Mouse (Mus musculus) splenic B cell, adult 2 months (primary cell): Measurements from ENCODE around the gene Kcnk4.
"Not testable (repeated sequence)": the region's sequence is repeated elsewhere in the genome, so short reads cannot be mapped to it uniquely, and the experiment has no call there.

Source experiments
- DNase-seq: peaks from one replicate; pipeline ENCODE4 v3.0.0-alpha.2; 2011; ENCODE audit warnings: low read depth, low spot score
- H3K27me3 ChIP-seq: 2 replicates; pipeline ENCODE4 v1.6.1; 2012; ENCODE audit warnings: mild to moderate bottlenecking, low read length, moderate library complexity, mixed read lengths; ENCODE audit not compliant: control insufficient read depth, poor library complexity, insufficient read depth, severe bottlenecking
- H3K36me3 ChIP-seq: 2 replicates; pipeline ENCODE4 v1.6.1; 2012; ENCODE audit warnings: mild to moderate bottlenecking, low read length, moderate library complexity, mixed read lengths; ENCODE audit not compliant: control insufficient read depth, poor library complexity, insufficient read depth, severe bottlenecking

Gene Kcnk4

DNA sequence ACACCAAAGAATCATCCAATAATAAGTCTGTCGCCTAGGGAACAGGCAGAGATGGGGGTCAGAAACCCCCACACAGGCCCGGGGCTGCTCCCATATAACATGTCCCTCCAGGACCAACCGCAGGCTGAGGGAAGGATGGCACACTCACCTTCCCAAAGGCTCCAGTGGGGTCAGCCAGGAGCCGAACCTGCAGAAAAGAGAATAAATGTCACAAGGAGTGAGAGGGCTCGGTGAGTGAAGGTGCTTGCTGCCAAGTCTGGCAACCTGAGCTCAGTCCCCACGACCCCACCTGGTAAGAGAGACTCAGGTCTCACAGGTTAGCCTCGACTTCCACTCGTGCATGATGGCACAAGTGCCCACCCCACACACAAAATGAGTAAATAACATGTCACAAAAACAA lies 27.2 kb downstream of the Kcnk4 start:
- Histone ChIP-seq H3K36me3 (peaks cover 14% of the 10 kb centered on the region), H3K27me3 (no peaks in the 10 kb centered on the region)
- DNase-seq: no peak

DNA sequence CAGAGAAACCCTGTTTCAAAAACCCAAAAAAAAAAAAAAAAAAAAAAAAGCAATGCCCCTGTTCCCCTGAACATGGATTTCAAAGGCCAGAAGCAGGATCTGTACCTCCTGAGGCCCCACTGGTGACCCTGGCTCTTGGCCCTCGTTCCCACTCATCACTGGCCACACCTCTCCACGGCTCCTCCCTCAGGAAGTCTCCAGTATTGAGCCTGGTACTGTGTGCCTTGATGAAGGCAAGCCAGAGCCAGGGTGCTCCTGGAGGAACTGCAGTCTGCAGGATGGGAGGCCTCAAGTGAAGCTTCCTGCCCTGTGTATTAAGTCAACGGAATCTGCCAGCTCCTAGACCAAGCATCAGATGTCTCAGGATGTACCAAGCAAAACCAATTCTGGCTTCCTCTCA lies 28.1 kb downstream of the Kcnk4 start:
- DNase-seq: no peak
- Histone ChIP-seq H3K36me3 (peaks cover 10% of the 10 kb centered on the region), H3K27me3 (no peaks in the 10 kb centered on the region)

DNA sequence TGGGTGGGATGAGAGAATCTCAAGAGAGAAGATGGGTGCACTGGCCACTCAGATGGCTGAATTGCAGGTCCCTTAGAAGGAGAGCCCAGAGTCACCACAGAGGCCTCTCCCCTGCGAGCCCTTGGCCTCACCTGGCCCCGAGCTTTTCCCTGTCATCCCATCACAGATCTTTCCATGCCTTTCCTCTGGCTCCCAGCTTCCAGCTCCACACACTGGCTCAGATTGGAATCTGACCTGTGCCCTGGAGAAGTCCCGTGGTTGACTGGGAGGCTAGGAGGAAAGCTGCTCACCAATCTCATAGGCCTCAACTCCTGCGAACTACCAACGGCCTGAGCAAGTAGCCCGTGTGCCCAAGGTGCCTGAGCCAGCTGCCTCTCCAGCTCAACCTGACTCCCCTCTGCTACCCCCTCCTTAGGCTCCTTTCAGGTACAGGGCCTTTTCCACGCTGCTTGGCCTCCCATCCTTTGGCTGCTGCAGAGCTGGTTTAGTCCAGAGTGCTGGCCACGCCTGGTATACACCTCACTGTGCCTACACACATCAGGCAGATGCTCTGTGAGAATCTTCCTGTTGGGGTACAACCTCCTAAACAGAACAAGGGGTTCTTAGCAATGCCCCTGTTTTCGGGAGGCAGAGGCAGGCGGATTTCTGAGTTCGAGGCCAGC lies 28.7 kb downstream of the Kcnk4 start:
- Histone ChIP-seq H3K27me3 (no peaks in the 10 kb centered on the region), H3K36me3 (peaks cover 9% of the 10 kb centered on the region)
- DNase-seq: no peak

DNA sequence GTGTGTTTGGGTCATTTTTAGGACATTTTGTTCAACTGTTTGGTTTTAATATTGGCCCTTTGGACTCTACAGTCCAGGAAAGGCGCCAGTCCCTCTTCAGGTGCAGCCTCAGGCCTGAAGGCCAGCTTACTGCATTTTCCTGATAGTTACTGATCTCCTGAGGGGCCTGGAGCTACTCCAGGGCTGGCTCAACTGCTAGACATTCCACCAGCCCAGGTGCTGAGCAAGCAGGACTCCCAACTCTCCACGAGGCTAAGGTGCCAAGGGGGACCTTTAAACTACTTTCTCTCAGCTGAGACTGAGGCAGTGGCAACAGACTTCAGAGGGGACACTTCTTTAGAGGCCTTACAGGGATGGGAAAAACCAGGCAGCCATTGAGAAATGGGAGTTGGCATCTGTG lies 29.5 kb downstream of the Kcnk4 start:
- Histone ChIP-seq H3K27me3 (no peaks in the 10 kb centered on the region), H3K36me3 (peaks cover 9% of the 10 kb centered on the region)
- DNase-seq: no peak

DNA sequence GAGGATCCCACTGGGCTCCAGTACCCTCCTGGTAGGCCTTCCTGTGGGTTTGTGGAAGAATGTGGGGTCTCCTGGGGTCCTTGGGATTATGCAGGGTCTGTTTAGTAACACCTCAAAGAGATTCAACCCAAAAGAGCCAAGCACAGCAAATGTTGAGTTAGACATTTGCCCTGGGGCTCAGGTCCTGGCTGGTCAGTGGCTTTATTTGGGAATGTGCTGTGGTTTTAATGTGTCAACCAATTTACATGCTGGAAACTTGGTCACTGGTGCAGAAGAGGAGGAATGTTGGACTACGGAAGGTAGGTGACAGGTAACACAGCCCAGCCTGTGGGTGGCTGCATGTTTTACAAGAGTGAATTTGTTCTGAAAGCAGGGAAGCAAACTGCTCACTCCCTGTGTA lies 31.3 kb downstream of the Kcnk4 start:
- Histone ChIP-seq H3K36me3 (peaks cover 9% of the 10 kb centered on the region), H3K27me3 (no peaks in the 10 kb centered on the region)
- DNase-seq: no peak

DNA sequence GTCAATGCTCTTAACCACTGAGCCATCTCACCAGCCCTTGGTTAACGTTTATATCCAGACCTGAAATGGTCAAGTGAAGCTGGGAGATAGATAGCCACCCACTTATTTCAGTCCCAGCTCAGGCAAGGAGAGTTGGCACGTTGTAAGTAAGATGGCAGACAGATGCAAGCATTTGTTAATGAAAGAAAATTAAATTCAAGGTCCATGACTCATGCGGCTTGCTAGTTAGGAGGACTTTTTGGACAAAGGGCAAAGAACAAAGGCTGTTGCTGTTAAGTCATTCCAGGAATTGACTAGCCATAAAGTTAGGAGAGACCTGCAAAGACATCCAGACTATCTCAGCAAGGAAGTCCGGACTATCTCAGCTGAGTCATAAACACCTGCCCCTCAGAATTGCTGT lies 34.7 kb downstream of the Kcnk4 start:
- Histone ChIP-seq H3K27me3 (no peaks in the 10 kb centered on the region), H3K36me3 (no peaks in the 10 kb centered on the region)
- DNase-seq: no peak

DNA sequence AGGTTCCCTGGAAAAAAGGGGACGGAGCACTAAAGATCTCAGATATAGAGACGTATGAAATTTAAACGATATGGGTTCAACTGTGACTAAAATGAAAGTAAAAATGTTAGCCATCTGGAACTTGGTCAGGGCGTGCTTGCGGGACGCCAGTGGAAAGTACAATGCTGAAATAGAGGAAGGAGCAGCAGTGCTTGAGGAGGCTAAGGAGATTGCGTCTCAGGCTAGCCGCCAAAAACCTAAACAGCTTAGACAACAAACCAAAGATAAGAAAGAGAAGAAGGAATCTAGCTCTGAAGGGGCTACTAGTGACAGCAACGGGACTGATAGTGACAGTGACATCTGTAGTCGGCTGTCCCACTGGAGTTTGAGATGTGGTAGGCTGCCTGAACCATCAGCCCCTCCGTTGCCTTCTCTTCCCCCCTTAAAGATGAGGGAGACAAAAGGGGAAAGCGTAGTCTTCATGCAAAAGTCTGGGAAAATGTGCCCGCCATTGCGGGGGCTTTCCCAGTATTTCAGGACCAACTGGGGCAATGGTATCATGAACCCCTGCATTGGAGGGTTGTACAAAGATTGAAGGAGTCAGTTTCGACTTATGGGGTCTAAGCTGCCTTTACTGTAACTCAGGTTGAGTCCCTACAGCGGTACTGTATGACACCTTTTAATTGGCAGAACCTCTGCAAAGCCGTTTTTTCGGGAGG lies 38.6 kb downstream of the Kcnk4 start:
- not testable (repeated sequence) for H3K27me3 ChIP-seq, H3K36me3 ChIP-seq
- peak; percentile 48 for DNase-seq

DNA sequence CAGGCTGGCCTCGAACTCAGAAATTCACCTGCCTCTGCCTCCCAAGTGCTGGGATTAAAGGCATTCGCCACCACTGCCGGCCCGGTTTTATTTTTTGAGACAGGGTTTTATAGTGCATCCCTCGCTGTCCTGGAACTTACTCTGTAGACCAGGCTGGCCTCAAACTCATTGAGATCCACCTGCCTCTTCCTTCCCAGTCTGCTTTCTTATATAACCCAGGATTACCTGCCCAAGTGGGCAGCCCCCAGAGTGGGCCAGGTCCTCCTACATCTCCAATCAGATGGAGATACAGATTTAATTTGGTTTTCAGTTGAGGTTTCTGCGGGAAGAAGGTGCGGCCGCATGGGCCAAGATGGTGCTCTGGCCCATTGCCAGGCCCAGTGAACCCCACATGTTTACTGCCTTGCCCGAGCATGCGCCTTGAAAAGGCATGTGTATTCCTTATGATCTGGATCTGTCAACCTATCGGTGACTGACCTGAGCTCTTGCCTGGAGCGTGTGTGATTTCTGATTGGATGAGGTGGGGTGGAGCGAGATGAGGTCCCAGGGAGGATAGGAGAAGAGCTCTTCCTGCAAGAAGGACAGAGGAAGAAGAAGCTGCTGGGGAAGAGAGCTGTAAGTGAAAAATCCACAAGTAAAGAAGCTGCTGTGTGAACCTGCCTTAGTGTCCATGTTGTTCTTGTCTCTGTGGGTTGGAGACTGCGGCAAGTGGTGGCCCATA lies 40.4 kb downstream of the Kcnk4 start:
- Histone ChIP-seq H3K27me3 (no peaks in the 10 kb centered on the region), H3K36me3 (no peaks in the 10 kb centered on the region)
- DNase-seq: no peak

DNA sequence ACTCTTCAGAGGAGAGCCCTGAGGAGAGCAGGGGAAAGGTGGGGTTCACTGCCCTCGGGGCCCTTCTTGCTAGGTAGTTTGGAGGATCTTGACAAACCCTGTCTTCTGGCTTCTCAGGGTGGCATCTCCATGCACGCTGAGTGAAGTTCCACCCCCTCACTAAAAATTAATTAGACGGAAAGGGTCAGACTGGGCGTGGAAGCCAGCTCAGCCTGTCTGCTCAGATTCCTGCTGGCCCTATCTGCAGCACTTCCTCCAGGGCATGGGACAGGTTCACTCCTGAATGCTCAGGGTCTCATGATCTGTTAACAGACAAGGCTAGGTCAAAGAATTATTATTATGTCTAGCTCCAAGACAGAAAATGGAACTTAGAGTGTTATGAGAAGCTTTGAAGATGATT lies 41.8 kb downstream of the Kcnk4 start:
- H3K36me3 ChIP-seq: no peaks in the 10 kb centered on the region
- no peaks in the 10 kb centered on the region for H3K27me3 ChIP-seq
- no peak for DNase-seq

DNA sequence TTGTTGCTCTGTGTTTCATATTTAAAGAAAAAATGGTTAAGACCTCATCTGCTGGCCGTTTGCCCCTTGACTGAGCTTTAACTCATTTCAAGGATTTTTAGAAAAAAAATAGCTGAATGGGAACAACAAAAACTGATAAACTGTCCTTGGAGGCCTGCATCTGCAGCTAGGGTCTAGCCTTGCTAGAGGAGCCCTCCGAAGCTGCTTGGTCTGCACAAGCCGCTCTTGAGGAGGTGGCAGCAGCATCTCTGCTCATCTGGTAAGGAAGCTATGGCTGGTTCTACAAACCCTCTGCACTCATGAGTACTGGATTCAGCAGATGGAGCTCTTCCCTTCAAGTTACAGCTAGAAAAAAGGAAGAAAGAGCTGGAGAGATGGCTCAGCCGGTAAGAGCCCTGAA lies 56.4 kb downstream of the Kcnk4 start:
- H3K36me3 ChIP-seq: no peaks in the 10 kb centered on the region
- DNase-seq: no peak
- H3K27me3 ChIP-seq: no peaks in the 10 kb centered on the region

DNA sequence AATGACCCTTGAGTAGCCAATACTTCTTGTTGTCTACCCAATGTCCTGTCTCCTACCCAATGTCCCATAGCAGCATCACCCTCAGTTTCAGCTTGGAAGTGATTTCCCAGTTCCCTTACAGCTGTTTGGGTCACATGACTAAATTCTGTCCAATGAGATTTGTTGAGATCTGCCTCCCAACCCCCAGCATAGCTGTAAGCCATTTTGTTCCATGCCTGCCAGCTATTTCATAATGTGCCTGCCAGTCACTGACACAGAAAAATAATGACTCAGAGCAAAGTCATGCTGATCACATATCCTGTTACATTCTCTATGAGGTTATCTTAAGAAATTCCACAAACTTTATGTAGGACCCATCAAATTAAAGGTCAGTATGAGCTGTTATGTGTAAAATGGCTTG lies 57.5 kb downstream of the Kcnk4 start:
- H3K27me3 ChIP-seq: no peaks in the 10 kb centered on the region
- H3K36me3 ChIP-seq: no peaks in the 10 kb centered on the region
- DNase-seq: no peak

DNA sequence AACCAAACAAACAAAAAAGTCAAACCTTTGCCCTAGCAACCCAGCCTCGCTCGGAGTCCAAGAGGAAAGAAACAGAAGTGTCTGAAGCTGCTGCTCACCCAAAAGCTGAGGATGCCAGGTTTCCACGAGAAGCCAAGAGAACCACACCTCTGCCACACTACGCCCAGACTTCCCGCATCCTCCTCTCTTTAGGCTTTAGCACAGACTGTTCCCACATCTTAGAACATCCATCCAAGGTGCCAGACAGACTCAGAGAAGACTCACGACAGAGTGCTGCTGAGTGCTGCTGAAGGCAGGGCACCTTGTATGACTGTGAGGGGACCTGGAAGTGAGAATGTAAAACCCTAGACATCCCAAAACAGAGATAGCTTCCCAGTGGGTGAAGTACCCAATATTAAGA lies 58.5 kb downstream of the Kcnk4 start:
- no peaks in the 10 kb centered on the region for H3K27me3 ChIP-seq
- DNase-seq: no peak
- no peaks in the 10 kb centered on the region for H3K36me3 ChIP-seq

DNA sequence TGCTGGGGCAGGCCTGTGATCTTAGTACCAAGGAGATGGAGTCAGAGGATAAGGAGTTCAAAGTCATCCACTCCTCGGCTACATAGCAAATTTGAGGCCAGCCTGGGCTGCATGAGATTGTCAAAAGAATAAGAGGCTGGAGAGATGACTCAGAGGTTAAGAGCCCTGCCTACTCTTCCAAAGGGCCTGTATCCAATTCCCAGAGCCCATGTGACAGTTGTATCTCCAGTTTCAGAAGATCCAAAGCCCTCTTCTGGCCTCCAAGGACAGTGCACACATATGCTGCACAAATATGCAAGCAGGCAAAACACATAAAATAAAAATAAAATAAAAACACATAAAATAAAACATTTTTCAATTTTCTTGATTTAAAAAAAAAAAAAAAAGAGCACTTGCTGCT lies 60.1 kb downstream of the Kcnk4 start:
- DNase-seq: no peak
- Histone ChIP-seq H3K36me3 (no peaks in the 10 kb centered on the region), H3K27me3 (no peaks in the 10 kb centered on the region)
